Comparison of ENCODE assay signal across 7 mouse cellular contexts in the genomic region with DNA sequence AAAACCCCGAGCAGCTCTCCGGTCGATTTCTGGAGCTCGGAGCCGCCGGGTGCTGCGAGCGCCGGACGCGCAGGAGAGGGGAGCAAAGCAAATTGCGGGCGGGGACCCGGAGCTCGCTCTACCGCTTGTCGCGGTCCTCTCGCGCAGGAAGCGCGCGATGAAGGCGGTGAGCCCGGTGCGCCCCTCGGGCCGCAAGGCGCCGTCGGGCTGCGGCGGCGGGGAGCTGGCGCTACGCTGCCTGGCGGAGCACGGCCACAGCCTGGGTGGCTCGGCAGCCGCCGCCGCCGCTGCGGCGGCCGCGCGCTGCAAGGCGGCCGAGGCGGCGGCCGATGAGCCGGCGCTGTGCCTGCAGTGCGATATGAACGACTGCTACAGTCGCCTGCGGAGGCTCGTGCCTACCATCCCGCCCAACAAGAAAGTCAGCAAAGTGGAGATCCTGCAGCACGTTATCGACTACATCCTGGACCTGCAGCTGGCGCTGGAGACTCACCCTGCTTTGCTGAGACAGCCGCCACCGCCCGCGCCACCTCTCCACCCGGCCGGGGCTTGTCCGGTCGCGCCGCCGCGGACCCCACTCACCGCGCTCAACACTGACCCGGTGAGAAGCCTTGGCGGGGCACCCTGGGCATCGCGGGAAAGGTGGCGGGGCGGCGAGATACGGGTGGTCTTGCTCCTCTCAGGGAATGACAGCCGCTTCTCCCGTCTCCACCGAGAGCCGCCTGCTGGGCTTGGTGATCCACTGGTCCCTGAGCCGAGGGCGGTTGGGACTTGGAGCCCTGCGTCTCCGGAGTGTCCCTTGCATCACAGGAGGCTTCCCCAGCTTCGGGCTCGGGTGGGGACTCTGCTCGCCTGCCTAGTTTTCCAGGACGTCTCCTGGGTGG. TPM values are rescaled to one million over a fixed set of nuclear protein-coding genes. Genes with fewer than 3 reads are reported as not detected.
DNase-seq lines count a peak whose midpoint lies in the region; ATAC-seq lines count a peak whose summit lies in the region.

No protein-coding gene starts in this region.

- peaks cover 38% of the 10 kb centered on the region for H3K27me3 ChIP-seq in limb, embryonic 10.5 days (ENCODE audit: low read depth, poor library complexity, severe bottlenecking)
- H3K27me3 ChIP-seq in midbrain, embryonic 12.5 days: no peaks in the 10 kb centered on the region; the same call in 1 of the 2 replicates
- no peaks in the 10 kb centered on the region for H3K27me3 ChIP-seq in stomach, embryonic 15.5 days (replicated peaks)

- intact Hi-C loops in gastrocnemius, postnatal 36 days (cut with DNase I): loop anchor here (5.0 to 10.0 kb wide), 2 partner anchors 34 to 917 kb away; no protein-coding TSS in a partner anchor

- peak overlapping the region; percentile 98 for H3K9ac ChIP-seq in midbrain, embryonic 12.5 days (replicated peaks)
- peak overlapping the region; percentile 78 for H3K9ac ChIP-seq in stomach, embryonic 15.5 days

- ATAC-seq in midbrain, embryonic 12.5 days (ENCODE audit: low FRiP score, low read depth): peak; percentile 28; the same call in 1 of the 2 replicates
- ATAC-seq in stomach, embryonic 15.5 days (ENCODE audit: insufficient read depth, low FRiP score, low read depth): 0 out of 2 replicates have a peak, but pooled peaks have one; percentile 6

- H3K4me3 ChIP-seq in limb, embryonic 10.5 days: peak overlapping the region; percentile 72
- H3K4me3 ChIP-seq in midbrain, embryonic 12.5 days: peak overlapping the region; percentile 92
- H3K4me3 ChIP-seq in stomach, embryonic 15.5 days (replicated peaks): peak overlapping the region; percentile 72

- H3K4me1 ChIP-seq in limb, embryonic 10.5 days: peaks cover 22% of the 10 kb centered on the region
- H3K4me1 ChIP-seq in midbrain, embryonic 12.5 days: peaks cover 21% of the 10 kb centered on the region
- peaks cover 3% of the 10 kb centered on the region; the same call in 1 of the 2 replicates for H3K4me1 ChIP-seq in stomach, embryonic 15.5 days

- no peaks in the 10 kb centered on the region for H3K36me3 ChIP-seq in limb, embryonic 10.5 days
- no peaks in the 10 kb centered on the region for H3K36me3 ChIP-seq in midbrain, embryonic 12.5 days
- H3K36me3 ChIP-seq in stomach, embryonic 15.5 days: no peaks in the 10 kb centered on the region

- peak overlapping the region; percentile 86 for H3K27ac ChIP-seq in limb, embryonic 10.5 days
- peak overlapping the region; percentile 92 for H3K27ac ChIP-seq in midbrain, embryonic 12.5 days (replicated peaks)
- H3K27ac ChIP-seq in stomach, embryonic 15.5 days: peak overlapping the region; percentile 88

- no peaks in the 10 kb centered on the region for H3K9me3 ChIP-seq in limb, embryonic 10.5 days (replicated peaks)
- H3K9me3 ChIP-seq in midbrain, embryonic 12.5 days: no peaks in the 10 kb centered on the region
- no peaks in the 10 kb centered on the region for H3K9me3 ChIP-seq in stomach, embryonic 15.5 days

- DNase-seq in adrenal gland, postnatal 36 days: peak; percentile 53 to 69
- peak; percentile 76 for DNase-seq in embryo, embryonic 11 days
- peak; percentile 7 to 49 for DNase-seq in gastrocnemius, postnatal 36 days
- DNase-seq in kidney, adult 11 months: peak; percentile 49
- DNase-seq in limb, embryonic 10.5 days (ENCODE audit: low spot score): peak; percentile 72

- H3K4me2 ChIP-seq in midbrain, embryonic 12.5 days (replicated peaks): peak overlapping the region; percentile 87
- H3K4me2 ChIP-seq in stomach, embryonic 15.5 days: peak overlapping the region; percentile 90

- under 1% methylated on average over 91 of the region's 98 CpGs for WGBS in limb, embryonic 10.5 days
- WGBS in midbrain, embryonic 12.5 days: under 1% methylated on average over 88 of the region's 98 CpGs
- under 1% methylated on average over 90 of the region's 98 CpGs for WGBS in stomach, embryonic 15.5 days

RNA-seq across cellular contexts. Expression of a gene that starts 0.6 kb away (rescaled TPM):
- total RNA-seq in adrenal gland, postnatal 36 days (2021): 1 to 10 TPM; 1.8 to 2.2 TPM
- under 1 TPM; 0.81 to 0.97 TPM for total RNA-seq in gastrocnemius, postnatal 36 days (2021)
- 1.3 and 2.9 TPM in 2 replicates for polyA plus RNA-seq in limb, embryonic 10.5 days (2016; fragmentation: Nextera tagmentation; extraction: Ambion mirVana)
- 117 and 119 TPM in 2 replicates for polyA plus RNA-seq in midbrain, embryonic 12.5 days (2016; fragmentation: Nextera tagmentation; extraction: Ambion mirVana)
- 21.7 and 22.8 TPM in 2 replicates for polyA plus RNA-seq in stomach, embryonic 15.5 days (2015; fragmentation: Nextera tagmentation; extraction: Ambion mirVana)

Comparison
In these comparisons a context has a peak if more than half of its experiments do, and no peak if none do; other contexts are left out.
1. Peak in every context shown above with its lines: DNase-seq, ATAC-seq, H3K4me3 ChIP-seq and H3K27ac ChIP-seq.